Mouse (Mus musculus) hindbrain, embryonic 15.5 days (tissue): Measurements from ENCODE around the gene Pigv. TPM values are rescaled to one million over a fixed set of nuclear protein-coding genes. Genes with fewer than 3 reads are reported as not detected.

ENCODE experiments used
- ATAC-seq: fragments of 200-750 bp; cut with Nextera tagmentation; 2 replicates; pipeline ENCODE4 v1.8.0; 2017; ENCODE audit warnings: low read depth, moderate number of reproducible peaks, moderate TSS enrichment; ENCODE audit not compliant: low FRiP score
- H3K27ac ChIP-seq: fragments of 300-500 bp; sonication (generic); replicated peaks from 2 replicates; pipeline ENCODE4 v1.5.1; 2015; ENCODE audit warnings: mild to moderate bottlenecking, inconsistent platforms
- H3K27me3 ChIP-seq: fragments of 300-500 bp; sonication (generic); 2 replicates; pipeline ENCODE4 v1.6.1; 2015; ENCODE audit warnings: control low read depth, inconsistent platforms
- H3K36me3 ChIP-seq: fragments of 300-500 bp; sonication (generic); 2 replicates; pipeline ENCODE4 v1.6.1; 2015; ENCODE audit warnings: control low read depth, inconsistent platforms
- H3K4me1 ChIP-seq: fragments of 300-500 bp; sonication (generic); replicated peaks from 2 replicates; pipeline ENCODE4 v1.6.1; 2015; ENCODE audit warnings: control low read depth, inconsistent platforms
- H3K4me2 ChIP-seq: fragments of 300-500 bp; sonication (generic); 2 replicates; pipeline ENCODE4 v1.6.1; 2015; ENCODE audit warnings: moderate library complexity, mild to moderate bottlenecking, inconsistent platforms
- H3K4me3 ChIP-seq: fragments of 300-500 bp; sonication (generic); 2 replicates; pipeline ENCODE4 v1.5.1; 2015; ENCODE audit warnings: mild to moderate bottlenecking, inconsistent platforms
- H3K9ac ChIP-seq: fragments of 300-500 bp; sonication (generic); 2 replicates; pipeline ENCODE4 v1.6.1; 2015; ENCODE audit warnings: inconsistent platforms
- H3K9me3 ChIP-seq: fragments of 300-500 bp; sonication (generic); 2 replicates; pipeline ENCODE4 v1.6.1; 2016; ENCODE audit warnings: control low read depth, inconsistent platforms
- WGBS: fragments of 180-500 bp; shearing (Covaris S2); methylation state at CpG from one replicate; pipeline ENCODE4 v1.1.7; 2015; 5-methylcytosine and 5-hydroxymethylcytosine counted together
- polyA plus RNA-seq: library from polyadenylated mRNA; unstranded; fragments of >200 nt; fragmentation: Nextera tagmentation; extraction: Ambion mirVana; gene quantifications from 2 replicates; pipeline ENCODE4 v1.2.1, GENCODE M21; 2015

Pigv gene
- 14.2 and 14.9 TPM in 2 replicates for polyA plus RNA-seq

- Histone ChIP-seq H3K27ac (peak within 1 kb of the TSS; percentile 97), H3K9ac (peak within 1 kb of the TSS; percentile 78), H3K9me3 (no peaks in the 10 kb centered on the region), H3K4me2 (peak within 1 kb of the TSS; percentile 72), H3K4me3 (peak within 1 kb of the TSS; percentile 68), H3K27me3 (no peaks in the 10 kb centered on the region), H3K36me3 (no peaks in the 10 kb centered on the region), H3K4me1 (peaks cover 68% of the 10 kb centered on the region)
- under 1% methylated on average over 72 of the region's 76 CpGs for WGBS
- ATAC-seq, result peak; percentile 91
Observed at GRCm38 (mm10) chr4:133671881-133672844, at the start of gene Pigv. Gene Pigv (minus strand): TSS chr4:133672647.

- Histone ChIP-seq H3K27ac (no peak overlapping the region), H3K9ac (no peak overlapping the region), H3K27me3 (no peaks in the 10 kb centered on the region), H3K9me3 (no peaks in the 10 kb centered on the region), H3K4me1 (peaks cover 5% of the 10 kb centered on the region; the same call in 1 of the 2 replicates), H3K36me3 (peaks cover 60% of the 10 kb centered on the region), H3K4me2 (no peak overlapping the region), H3K4me3 (no peak overlapping the region)
- no peak for ATAC-seq
- WGBS, result 95% methylated on average over 3 of the region's 3 CpGs
Observed at GRCm38 (mm10) chr4:133719791-133720190, 47.3 kb upstream of the Pigv start.

DNA sequence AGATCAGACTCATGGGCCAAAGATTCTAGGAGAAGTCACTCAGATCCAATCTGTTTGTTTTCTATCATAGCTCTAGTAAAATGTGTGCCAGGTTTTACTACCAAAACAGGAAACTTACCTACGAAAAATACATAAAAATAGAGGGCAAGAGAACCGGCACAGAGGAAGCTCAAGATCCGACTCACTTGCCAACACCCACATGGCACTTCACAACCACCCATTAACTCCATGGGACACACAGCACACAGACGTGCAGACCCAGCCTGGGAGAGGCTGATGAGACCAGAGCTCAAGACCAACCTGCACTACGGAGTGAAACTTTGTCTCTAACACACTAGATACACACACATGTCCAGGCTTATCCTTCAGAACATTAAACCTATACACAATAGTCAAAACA lies 40.3 kb upstream of the Pigv start:
- no peak overlapping the region for H3K4me3 ChIP-seq
- WGBS, result 90% methylated on average over 5 of the region's 5 CpGs
- H3K9me3 ChIP-seq, result no peaks in the 10 kb centered on the region
- H3K27me3 ChIP-seq, result no peaks in the 10 kb centered on the region
- H3K4me2 ChIP-seq, result no peak overlapping the region
- H3K27ac ChIP-seq, result no peak overlapping the region
- H3K36me3 ChIP-seq, result peaks cover 29% of the 10 kb centered on the region; the same call in 1 of the 2 replicates
- H3K4me1 ChIP-seq, result peaks cover 12% of the 10 kb centered on the region
- ATAC-seq, result no peak
- H3K9ac ChIP-seq, result no peak overlapping the region

- Histone ChIP-seq H3K4me2 (no peak overlapping the region), H3K27ac (no peak overlapping the region), H3K4me1 (peaks cover 20% of the 10 kb centered on the region), H3K9ac (no peak overlapping the region), H3K36me3 (peaks cover 20% of the 10 kb centered on the region; the same call in 1 of the 2 replicates), H3K9me3 (no peaks in the 10 kb centered on the region), H3K4me3 (no peak overlapping the region), H3K27me3 (no peaks in the 10 kb centered on the region)
- WGBS, result 78% methylated on average over 6 of the region's 6 CpGs
- ATAC-seq, result no peak
Observed at GRCm38 (mm10) chr4:133711307-133712076, 39.0 kb upstream of the Pigv start.

DNA sequence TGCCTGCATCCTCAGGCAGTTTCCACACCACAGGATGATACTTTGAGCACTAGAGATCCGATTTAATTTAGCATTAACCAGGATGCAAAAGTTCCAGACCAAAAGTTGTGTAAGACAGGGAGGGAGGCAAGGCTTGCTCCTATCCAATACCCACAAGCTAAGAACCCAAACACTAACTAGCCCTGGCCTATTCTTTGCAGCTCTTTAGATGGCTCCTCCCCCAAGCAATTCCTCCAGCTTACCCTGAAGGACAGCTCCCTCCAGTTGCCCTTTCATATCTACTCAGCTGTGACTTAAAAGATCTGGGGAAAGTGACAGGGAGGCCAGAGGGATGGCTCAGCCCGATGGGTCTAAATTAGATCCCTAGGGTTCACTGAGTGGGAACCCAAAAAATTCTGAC lies 36.9 kb upstream of the Pigv start:
- Histone ChIP-seq H3K4me2 (no peak overlapping the region), H3K36me3 (peaks cover 20% of the 10 kb centered on the region; the same call in 1 of the 2 replicates), H3K4me3 (no peak overlapping the region), H3K9ac (no peak overlapping the region), H3K27ac (no peak overlapping the region), H3K9me3 (no peaks in the 10 kb centered on the region), H3K27me3 (no peaks in the 10 kb centered on the region), H3K4me1 (peaks cover 24% of the 10 kb centered on the region)
- WGBS, result 38% methylated on average over 2 of the region's 2 CpGs
- ATAC-seq, result no peak

DNA sequence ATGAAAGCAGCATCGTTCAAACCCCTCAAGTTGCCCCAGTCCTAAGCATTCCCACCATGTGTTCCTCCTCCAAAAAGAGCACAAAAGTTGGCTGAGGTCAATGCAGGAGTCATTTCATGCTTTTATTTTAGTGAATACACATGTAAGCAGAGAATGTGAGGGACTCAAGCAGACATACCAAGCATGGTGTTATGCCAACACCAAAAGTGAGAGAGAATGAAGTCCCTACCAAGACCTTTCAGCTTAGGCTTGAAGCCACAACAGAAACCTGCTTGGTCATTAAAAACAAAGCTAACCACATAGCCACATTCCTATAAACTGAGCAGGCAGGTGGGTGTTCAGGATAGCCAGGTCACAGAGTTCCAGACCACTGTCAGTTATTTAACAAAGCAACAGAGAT lies 35.0 kb upstream of the Pigv start:
- ATAC-seq, result no peak
- Histone ChIP-seq H3K4me1 (peaks cover 24% of the 10 kb centered on the region), H3K9me3 (no peaks in the 10 kb centered on the region), H3K4me2 (no peak overlapping the region), H3K27ac (0 out of 2 replicates have a peak overlapping the region, but pooled peaks have one; percentile 43), H3K4me3 (no peak overlapping the region), H3K27me3 (no peaks in the 10 kb centered on the region), H3K36me3 (peaks cover 11% of the 10 kb centered on the region; the same call in 1 of the 2 replicates), H3K9ac (no peak overlapping the region)
- 28% methylated on average over 1 of the region's 1 CpGs for WGBS

- Histone ChIP-seq H3K4me1 (peaks cover 24% of the 10 kb centered on the region), H3K27me3 (no peaks in the 10 kb centered on the region), H3K36me3 (peaks cover 11% of the 10 kb centered on the region; the same call in 1 of the 2 replicates), H3K27ac (peak overlapping the region; percentile 43; the same call in 1 of the 2 replicates), H3K4me2 (no peak overlapping the region), H3K9ac (no peak overlapping the region), H3K4me3 (no peak overlapping the region), H3K9me3 (no peaks in the 10 kb centered on the region)
- 74% methylated on average over 8 of the region's 8 CpGs for WGBS
- ATAC-seq, result no peak
Observed at GRCm38 (mm10) chr4:133706956-133707355, 34.5 kb upstream of the Pigv start.

DNA sequence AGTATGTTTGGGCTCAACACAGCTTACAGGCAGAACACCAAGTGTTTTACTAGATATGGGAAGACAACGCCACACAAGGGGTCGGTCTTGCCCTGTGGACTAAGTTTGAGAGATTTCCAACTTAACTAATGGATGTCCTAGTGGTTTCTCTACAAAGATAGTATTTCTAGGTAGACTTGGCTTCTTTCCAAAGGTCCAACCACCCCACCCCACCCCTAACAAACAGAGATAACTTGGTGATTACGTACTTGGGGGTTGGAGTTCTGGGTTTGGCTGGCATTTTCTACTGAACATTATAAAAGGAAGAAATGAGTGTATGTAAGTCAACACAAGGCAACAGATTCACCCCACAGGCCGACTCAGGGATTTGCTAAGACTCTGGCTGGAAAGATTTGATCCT lies 32.6 kb upstream of the Pigv start:
- WGBS, result 90% methylated on average over 4 of the region's 4 CpGs
- H3K36me3 ChIP-seq, result 0 out of 2 replicates have a peak, but pooled peaks cover 7% of the 10 kb centered on the region
- no peaks in the 10 kb centered on the region for H3K9me3 ChIP-seq
- ATAC-seq, result no peak
- H3K4me2 ChIP-seq, result no peak overlapping the region
- H3K27me3 ChIP-seq, result no peaks in the 10 kb centered on the region
- H3K27ac ChIP-seq, result no peak overlapping the region
- H3K9ac ChIP-seq, result no peak overlapping the region
- no peak overlapping the region for H3K4me3 ChIP-seq
- H3K4me1 ChIP-seq, result peaks cover 30% of the 10 kb centered on the region

DNA sequence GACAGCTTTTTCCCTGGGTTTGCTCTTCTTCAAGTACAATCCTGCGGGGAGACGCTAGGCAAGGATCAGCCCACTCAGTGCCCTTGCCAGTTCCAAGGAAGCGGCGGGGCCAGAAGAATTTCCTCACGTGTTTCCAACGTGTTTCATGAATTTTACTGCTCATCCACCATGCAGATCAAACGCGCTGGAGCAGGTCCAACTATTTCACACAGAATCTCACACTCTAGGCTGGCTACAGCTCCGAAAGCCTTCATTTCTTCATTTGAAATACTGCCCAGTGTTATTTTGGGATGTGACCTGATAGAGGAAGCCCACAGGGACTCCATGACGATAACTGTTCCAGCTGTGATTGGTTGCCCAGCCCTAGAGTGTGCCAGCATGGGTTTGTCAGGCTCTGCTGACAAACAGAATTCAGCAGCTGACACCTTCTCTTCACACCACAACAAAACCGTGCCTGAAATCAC lies 28.5 kb upstream of the Pigv start:
- Histone ChIP-seq H3K4me1 (peaks cover 10% of the 10 kb centered on the region), H3K27me3 (no peaks in the 10 kb centered on the region), H3K27ac (peak overlapping the region; percentile 6; the same call in 1 of the 2 replicates), H3K36me3 (peaks cover under 1% of the 10 kb centered on the region; the same call in 1 of the 2 replicates), H3K9ac (no peak overlapping the region), H3K4me2 (no peak overlapping the region), H3K4me3 (no peak overlapping the region), H3K9me3 (no peaks in the 10 kb centered on the region)
- 0 out of 2 replicates have a peak, but pooled peaks have one; percentile 27 for ATAC-seq
- 54% methylated on average over 11 of the region's 11 CpGs for WGBS

DNA sequence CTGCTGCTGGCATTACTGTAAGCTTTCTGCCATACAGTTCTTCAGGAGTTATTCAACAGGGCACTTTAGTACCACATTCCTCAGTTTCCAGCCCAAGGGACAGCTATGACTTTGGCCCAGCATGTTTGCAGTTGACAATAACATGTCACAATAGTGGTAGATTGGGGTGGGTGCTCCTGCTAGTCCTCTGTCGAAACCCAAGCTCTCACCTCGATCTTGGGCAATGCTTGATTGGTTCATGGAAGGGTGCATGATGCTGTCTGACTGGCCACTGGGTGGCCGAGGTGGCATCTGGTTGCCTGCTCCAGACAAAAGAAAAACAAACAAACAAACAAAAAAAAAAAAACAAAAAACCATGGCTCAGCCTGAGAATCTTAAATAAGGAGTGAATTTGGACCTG lies 22.9 kb upstream of the Pigv start:
- Histone ChIP-seq H3K4me1 (no peaks in the 10 kb centered on the region; the same call in 1 of the 2 replicates), H3K36me3 (peaks cover 55% of the 10 kb centered on the region), H3K4me2 (no peak overlapping the region), H3K27me3 (no peaks in the 10 kb centered on the region), H3K9ac (no peak overlapping the region), H3K27ac (no peak overlapping the region), H3K9me3 (no peaks in the 10 kb centered on the region), H3K4me3 (no peak overlapping the region)
- WGBS, result 76% methylated on average over 3 of the region's 3 CpGs
- ATAC-seq, result no peak

- Histone ChIP-seq H3K9ac (no peak overlapping the region), H3K4me3 (no peak overlapping the region), H3K4me2 (no peak overlapping the region), H3K27ac (0 out of 2 replicates have a peak overlapping the region, but pooled peaks have one; percentile 17), H3K36me3 (peaks cover 98% of the 10 kb centered on the region), H3K27me3 (no peaks in the 10 kb centered on the region), H3K4me1 (peaks cover 7% of the 10 kb centered on the region; the same call in 1 of the 2 replicates), H3K9me3 (no peaks in the 10 kb centered on the region)
- no peak for ATAC-seq
- 31% methylated on average over 5 of the region's 5 CpGs for WGBS
Observed at GRCm38 (mm10) chr4:133690252-133690651, 17.8 kb upstream of the Pigv start.
